Mouse (Mus musculus): ENCODE measurements at regions not wholly inside any gene's neighbourhood (a gene's known extent, or its start where the extent isn't known, plus 50 kb on each side); places are given as distances from the start of the nearest gene placed in this dataset.

- TF ChIP-seq GATA4 (IDR thresholded peaks at IDR 0.05; ENCODE audit: insufficient replicate concordance, low read length): no peak
Measured at GRCm38 (mm10) chr3:68758609-68759008, 68.2 kb downstream of the Il12a start.

- TF ChIP-seq GATA4 (IDR thresholded peaks at IDR 0.05; ENCODE audit: insufficient replicate concordance, low read length): peak; percentile 61; the same call in 1 of the 2 replicates
Measured at GRCm38 (mm10) chr3:68759375-68759774, 68.9 kb downstream of the Il12a start.

GRCm38 (mm10) chr3:68760806-68761205, 70.4 kb downstream of the Il12a start:
- no peak for TF ChIP-seq GATA4 (IDR thresholded peaks at IDR 0.05; ENCODE audit: insufficient replicate concordance, low read length)

GRCm38 (mm10) chr3:68761242-68761625, 70.8 kb downstream of the Il12a start:
- no peak for TF ChIP-seq GATA4 (IDR thresholded peaks at IDR 0.05; ENCODE audit: insufficient replicate concordance, low read length)

- no peak for TF ChIP-seq GATA4 (IDR thresholded peaks at IDR 0.05; ENCODE audit: insufficient replicate concordance, low read length)
Measured at GRCm38 (mm10) chr3:68761626-68762331, 71.3 kb downstream of the Il12a start.

GRCm38 (mm10) chr3:68762988-68763387, 72.5 kb downstream of the Il12a start:
- no peak for TF ChIP-seq GATA4 (IDR thresholded peaks at IDR 0.05; ENCODE audit: insufficient replicate concordance, low read length)

- TF ChIP-seq GATA4 (IDR thresholded peaks at IDR 0.05; ENCODE audit: insufficient replicate concordance, low read length): no peak
Measured at GRCm38 (mm10) chr3:68764336-68764735, 73.9 kb downstream of the Il12a start.

GRCm38 (mm10) chr3:68764917-68765598, 74.6 kb downstream of the Il12a start:
- peak; percentile 89 for TF ChIP-seq GATA4 (IDR thresholded peaks at IDR 0.05; ENCODE audit: insufficient replicate concordance, low read length)

- TF ChIP-seq GATA4 (IDR thresholded peaks at IDR 0.05; ENCODE audit: insufficient replicate concordance, low read length): no peak
Measured at GRCm38 (mm10) chr3:68771579-68771978, 81.1 kb downstream of the Il12a start.

- TF ChIP-seq GATA4 (IDR thresholded peaks at IDR 0.05; ENCODE audit: insufficient replicate concordance, low read length): no peak
Measured at GRCm38 (mm10) chr3:68777801-68778200, 87.4 kb downstream of the Il12a start.

- TF ChIP-seq GATA4 (IDR thresholded peaks at IDR 0.05; ENCODE audit: insufficient replicate concordance, low read length): no peak
Measured at GRCm38 (mm10) chr3:68778354-68779040, 88.1 kb downstream of the Il12a start.

GRCm38 (mm10) chr3:68780843-68781242, 88.5 kb upstream of the 1110032F04Rik start:
- no peak for TF ChIP-seq GATA4 (IDR thresholded peaks at IDR 0.05; ENCODE audit: insufficient replicate concordance, low read length)

- no peak for TF ChIP-seq GATA4 (IDR thresholded peaks at IDR 0.05; ENCODE audit: insufficient replicate concordance, low read length)
Measured at GRCm38 (mm10) chr3:68781466-68781865, 87.9 kb upstream of the 1110032F04Rik start.

GRCm38 (mm10) chr3:68782363-68782762, 87.0 kb upstream of the 1110032F04Rik start:
- no peak for TF ChIP-seq GATA4 (IDR thresholded peaks at IDR 0.05; ENCODE audit: insufficient replicate concordance, low read length)

GRCm38 (mm10) chr3:68783666-68784416, 85.5 kb upstream of the 1110032F04Rik start:
- TF ChIP-seq GATA4 (IDR thresholded peaks at IDR 0.05; ENCODE audit: insufficient replicate concordance, low read length): no peak
